Mouse (Mus musculus) brain, embryonic 14.5 days (tissue): ENCODE data around the gene Krtap26-1.

ENCODE experiments used
- CTCF ChIP-seq: fragments of 200-500 bp; IDR thresholded peaks from 2 replicates; pipeline ENCODE4 v1.5.1; 2012; ENCODE audit warnings: inconsistent platforms, mild to moderate bottlenecking, moderate library complexity, borderline replicate concordance; ENCODE audit not compliant: insufficient read depth, insufficient read length; ENCODE audit errors: extremely low read depth
- POLR2A ChIP-seq: fragments of 200-500 bp; IDR thresholded peaks from 2 replicates; pipeline ENCODE4 v1.6.1; 2012; ENCODE audit warnings: mild to moderate bottlenecking, inconsistent platforms, borderline replicate concordance; ENCODE audit not compliant: poor library complexity, insufficient read depth, insufficient read length, severe bottlenecking; ENCODE audit errors: extremely low read depth

- TF ChIP-seq POLR2A = no peak
- TF ChIP-seq CTCF = no peak
These were observed 47.3 kb downstream of the Krtap26-1 start for GRCm38 (mm10) chr16:88600303-88600702.
